Mouse (Mus musculus): ENCODE results near the gene Gm20671.
"Not testable (repeated sequence)": the region's sequence is repeated elsewhere in the genome, so short reads cannot be mapped to it uniquely, and the experiment has no call there.

Gm20671 gene

GRCm38 (mm10) chr5:32785313-32785915 is 41.5 kb downstream of the Gm20671 start, which contains the start of gene Pisd:
TSS of gene Pisd (minus strand) at chr5:32785646.
- DNase-seq (ENCODE audit: low spot score), result peak; percentile 96

GRCm38 (mm10) chr5:32784726-32785125 is 42.2 kb downstream of the Gm20671 start:
- no peak for DNase-seq (ENCODE audit: low spot score)

- no peak for DNase-seq (ENCODE audit: low spot score)
Measured at GRCm38 (mm10) chr5:32781596-32781995, 45.3 kb downstream of the Gm20671 start.

GRCm38 (mm10) chr5:32778168-32778567 is 48.7 kb downstream of the Gm20671 start:
- DNase-seq (ENCODE audit: low spot score), result no peak

- DNase-seq (ENCODE audit: low spot score), result no peak
Measured at GRCm38 (mm10) chr5:32772361-32772760, 54.5 kb downstream of the Gm20671 start.

GRCm38 (mm10) chr5:32767636-32768373 is 59.1 kb downstream of the Gm20671 start:
- no peak for DNase-seq (ENCODE audit: low spot score)

GRCm38 (mm10) chr5:32767004-32767403 is 59.9 kb downstream of the Gm20671 start:
- DNase-seq (ENCODE audit: low spot score), result no peak

GRCm38 (mm10) chr5:32761566-32762140 is 65.3 kb downstream of the Gm20671 start:
- no peak for DNase-seq (ENCODE audit: low spot score)

GRCm38 (mm10) chr5:32760787-32761186 is 66.1 kb downstream of the Gm20671 start:
- DNase-seq (ENCODE audit: low spot score), result no peak

- DNase-seq (ENCODE audit: low spot score), result not testable (repeated sequence)
Measured at GRCm38 (mm10) chr5:32760352-32760751, 66.6 kb downstream of the Gm20671 start.

GRCm38 (mm10) chr5:32759662-32760061 is 67.2 kb downstream of the Gm20671 start:
- DNase-seq (ENCODE audit: low spot score), result no peak

- no peak for DNase-seq (ENCODE audit: low spot score)
Measured at GRCm38 (mm10) chr5:32756141-32756540, 70.8 kb downstream of the Gm20671 start.

- no peak for DNase-seq (ENCODE audit: low spot score)
Measured at GRCm38 (mm10) chr5:32751736-32752135, 75.2 kb downstream of the Gm20671 start.

GRCm38 (mm10) chr5:32748936-32749335 is 78.0 kb downstream of the Gm20671 start:
- no peak for DNase-seq (ENCODE audit: low spot score)

GRCm38 (mm10) chr5:32747650-32748375 is 79.1 kb downstream of the Gm20671 start:
- DNase-seq (ENCODE audit: low spot score), result peak; percentile 37

- peak; percentile 82 for DNase-seq (ENCODE audit: low spot score)
Measured at GRCm38 (mm10) chr5:32745705-32746655, 80.9 kb downstream of the Gm20671 start.

- DNase-seq (ENCODE audit: low spot score), result no peak
Measured at GRCm38 (mm10) chr5:32742149-32742548, 84.8 kb downstream of the Gm20671 start.

- not testable (repeated sequence) for DNase-seq (ENCODE audit: low spot score)
Measured at GRCm38 (mm10) chr5:32741377-32741776, 85.5 kb downstream of the Gm20671 start.

GRCm38 (mm10) chr5:32740850-32741249 is 86.1 kb downstream of the Gm20671 start:
- not testable (repeated sequence) for DNase-seq (ENCODE audit: low spot score)

GRCm38 (mm10) chr5:32740138-32740537 is 86.8 kb downstream of the Gm20671 start:
- DNase-seq (ENCODE audit: low spot score), result no peak

GRCm38 (mm10) chr5:32736770-32737169 is 90.1 kb downstream of the Gm20671 start:
- DNase-seq (ENCODE audit: low spot score), result not testable (repeated sequence)
